ENCODE assay signal across 17 mouse cellular contexts in genomic region chr3:122478735-122479134, GRCm38 (mm10).
A peak's percentile ranks its signal among the peaks of the same experiment; 100 is the strongest.
DNase-seq lines count a peak whose midpoint lies in the region; ATAC-seq lines count a peak whose summit lies in the region.
"Had no signal": no experiment of that assay in that cellular context is flagged by ENCODE, and none has a peak within 500 bp of the region (broad histone marks: within the 10 kb centered on the region; RNA-seq: fewer than 3 reads in every experiment).

No protein-coding gene starts in this region.

- intact Hi-C loops in left cerebral cortex, postnatal 10 days (cut with DNase I) = no loop called here

- peak; percentile 24 for ATAC-seq in frontal cortex, adult (ENCODE audit: low TSS enrichment)
- ATAC-seq: activated CD4-positive, CD25-positive, alpha-beta regulatory T cell, adult 4 months; forebrain, embryonic 15.5 days had no signal

- no peak for DNase-seq in frontal cortex, postnatal 25 days (ENCODE audit: low spot score in 2 of 2)
- peak; percentile 51 to 73 for DNase-seq in left cerebral cortex, adult 9 months (ENCODE audit: low spot score in 2 of 2)
- no peak for DNase-seq in left cerebral cortex, postnatal 10 days (ENCODE audit: extremely low spot score in 1 of 2, low spot score in 2 of 2)
- DNase-seq in right cerebral cortex, adult 18-20 months = peak; percentile 73
- DNase-seq in right cerebral cortex, postnatal 25 days = no peak
- DNase-seq: adrenal gland, adult 8-10 months; adrenal gland, postnatal 25 days; cerebellum, adult 18-20 months; cerebellum, adult 9-10 months; cerebellum, postnatal 14 days; embryo, embryonic 11 days; gastrocnemius, adult 2 months; gastrocnemius, postnatal 14 days; heart, adult 11 months had no signal

Comparison
In these comparisons a context has a peak if more than half of its experiments do, and no peak if none do; other contexts are left out.
1. DNase-seq: peak in left cerebral cortex, adult 9 months (2 of 2) and right cerebral cortex, adult 18-20 months (single experiment); none in frontal cortex, postnatal 25 days (0 of 2), left cerebral cortex, postnatal 10 days (0 of 2) and right cerebral cortex, postnatal 25 days (single experiment).